Mouse (Mus musculus) brain, embryonic 14.5 days (tissue): Measurements from ENCODE around the gene Fndc3a. TPM values are rescaled to one million over a fixed set of nuclear protein-coding genes. Genes with fewer than 3 reads are reported as not detected.

Experiments
- DNase-seq: peaks from one replicate; pipeline ENCODE4 v3.0.0-alpha.2; 2011; ENCODE audit warnings: low read depth
- CTCF ChIP-seq: fragments of 200-500 bp; IDR thresholded peaks from 2 replicates; pipeline ENCODE4 v1.5.1; 2012; ENCODE audit warnings: inconsistent platforms, mild to moderate bottlenecking, moderate library complexity, borderline replicate concordance; ENCODE audit not compliant: insufficient read depth, insufficient read length; ENCODE audit errors: extremely low read depth
- POLR2A ChIP-seq: fragments of 200-500 bp; IDR thresholded peaks from 2 replicates; pipeline ENCODE4 v1.6.1; 2012; ENCODE audit warnings: mild to moderate bottlenecking, inconsistent platforms, borderline replicate concordance; ENCODE audit not compliant: poor library complexity, insufficient read depth, insufficient read length, severe bottlenecking; ENCODE audit errors: extremely low read depth
- polyA plus RNA-seq: library from polyadenylated mRNA; depleted of rRNA; stranded (reverse); fragments of >200 nt; gene quantifications from 2 replicates; pipeline ENCODE4 v1.2.3, GENCODE M21; 2012

Fndc3a gene
- polyA plus RNA-seq, 1 experiment = 40.7 TPM

DNA sequence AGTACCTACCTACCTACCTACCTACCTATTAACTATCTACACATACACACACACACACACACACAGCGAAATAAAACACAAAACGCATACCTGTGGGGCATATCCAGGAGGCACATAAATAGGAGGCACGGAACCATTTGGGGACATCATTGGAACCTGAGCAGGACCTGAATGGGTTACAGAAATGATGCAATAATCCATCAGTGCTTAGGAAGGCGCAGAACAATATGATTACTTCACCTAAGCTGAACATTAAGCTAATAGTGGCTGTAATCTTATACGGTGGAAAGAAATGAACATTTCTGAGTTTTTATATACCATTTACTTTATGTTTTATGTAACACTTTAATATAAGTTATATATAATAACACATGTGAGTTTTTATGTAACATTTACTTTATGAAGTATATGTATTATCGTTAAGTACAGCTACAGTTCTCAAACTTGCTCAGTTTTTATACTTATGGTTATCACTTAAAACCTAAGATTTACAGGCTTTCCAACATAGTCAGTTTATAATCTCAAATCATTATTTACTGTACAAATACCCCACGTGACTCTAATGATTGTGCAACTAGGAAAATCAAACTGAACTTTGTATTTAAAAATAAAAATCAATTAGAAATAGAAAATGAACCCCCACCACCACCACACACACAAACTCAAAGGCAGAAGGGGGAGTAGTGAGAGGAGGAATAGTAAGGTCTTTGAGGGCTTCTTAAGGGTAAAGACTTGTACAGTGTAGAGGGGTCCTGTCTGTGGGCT, 110.6 kb downstream of the Fndc3a start:
- TF ChIP-seq CTCF = no peak
- no peak for DNase-seq

GRCm38 (mm10) chr14:72594191-72594590, 115.6 kb downstream of the Fndc3a start:
- DNase-seq = no peak
- no peak for TF ChIP-seq CTCF
- no peak for TF ChIP-seq POLR2A

- TF ChIP-seq POLR2A (no peak), CTCF (no peak)
- DNase-seq = no peak
Measured at GRCm38 (mm10) chr14:72589415-72589814, 120.4 kb downstream of the Fndc3a start.

DNA sequence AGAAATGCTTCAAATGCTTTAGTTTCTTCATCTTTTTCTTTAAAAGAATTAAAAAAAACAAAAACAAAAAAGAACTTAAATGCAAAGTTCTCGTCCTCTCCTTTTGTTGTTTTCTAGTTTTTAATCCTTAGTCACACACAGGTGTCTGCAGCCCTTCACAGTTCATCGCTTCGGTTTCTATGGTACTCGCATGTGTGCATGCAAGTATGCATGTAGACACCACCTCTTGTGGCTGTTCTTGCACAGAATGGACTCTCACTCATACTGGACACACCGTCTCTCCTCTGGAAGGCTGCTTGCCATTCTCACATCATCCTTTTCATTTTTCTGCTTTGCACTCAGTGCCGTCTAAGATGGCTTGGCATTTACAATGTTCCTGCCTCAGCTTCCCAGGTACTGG, 126.8 kb downstream of the Fndc3a start:
- no peak for DNase-seq
- TF ChIP-seq POLR2A (no peak), CTCF (no peak)

DNA sequence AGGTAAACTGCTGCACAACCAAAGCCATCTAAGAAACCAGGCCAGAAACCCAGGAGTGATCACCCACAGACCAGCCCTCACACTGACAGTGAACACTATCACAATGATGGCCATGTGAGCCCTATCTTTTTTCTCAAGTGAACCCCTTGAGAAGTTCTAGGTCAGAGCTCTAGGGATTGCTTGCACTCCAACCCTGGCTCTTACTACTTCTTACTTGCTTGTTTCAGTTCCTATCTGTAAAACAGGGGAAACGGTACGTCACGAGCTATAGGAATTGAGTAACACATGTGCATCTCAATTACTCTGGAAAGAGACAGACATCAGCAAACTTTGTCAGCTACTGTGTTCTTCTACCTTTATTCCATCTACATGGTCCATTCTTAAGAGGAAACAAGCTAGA, 128.8 kb downstream of the Fndc3a start:
- DNase-seq = no peak
- TF ChIP-seq POLR2A (no peak), CTCF (no peak)

DNA sequence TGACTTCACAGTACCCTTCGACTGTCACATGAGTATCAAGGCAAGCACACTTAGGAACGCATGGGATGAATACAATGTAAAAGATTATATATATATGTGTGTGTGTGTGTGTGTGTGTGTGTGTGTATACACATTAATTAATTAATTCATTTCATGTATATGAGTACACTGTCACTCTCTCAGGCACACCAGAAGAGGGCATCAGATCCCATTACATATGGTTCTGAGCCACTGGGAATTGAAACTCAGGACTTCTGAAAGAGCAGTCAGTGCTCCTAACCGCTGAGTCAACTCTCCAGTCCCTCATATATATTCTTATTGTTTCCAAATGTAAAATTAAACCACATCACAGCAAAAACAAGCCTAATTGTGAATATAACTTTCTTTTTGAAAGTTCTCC, 133.5 kb downstream of the Fndc3a start:
- DNase-seq = peak; percentile 6
- TF ChIP-seq POLR2A = no peak
- TF ChIP-seq CTCF = no peak

DNA sequence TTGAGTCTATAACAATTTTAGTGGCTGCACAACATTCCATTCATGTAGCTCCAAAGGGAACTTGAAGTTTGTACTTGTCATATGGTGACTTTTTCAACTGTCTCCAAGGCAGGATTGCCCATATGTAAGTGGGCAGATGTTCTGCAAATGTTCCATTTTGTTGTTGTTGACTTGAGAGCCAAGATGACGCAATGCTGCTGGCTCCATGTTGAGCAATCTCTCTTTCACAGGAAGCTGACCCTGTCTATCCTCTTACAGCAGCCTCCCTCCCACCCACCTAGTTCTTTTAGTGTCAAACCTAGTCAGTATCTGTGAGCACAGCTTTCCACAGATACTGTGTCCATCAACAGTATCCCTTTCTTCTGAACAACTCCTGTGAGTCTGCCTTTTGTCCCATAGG, 145.9 kb downstream of the Fndc3a start:
- no peak for DNase-seq
- TF ChIP-seq POLR2A (no peak), CTCF (no peak)

DNA sequence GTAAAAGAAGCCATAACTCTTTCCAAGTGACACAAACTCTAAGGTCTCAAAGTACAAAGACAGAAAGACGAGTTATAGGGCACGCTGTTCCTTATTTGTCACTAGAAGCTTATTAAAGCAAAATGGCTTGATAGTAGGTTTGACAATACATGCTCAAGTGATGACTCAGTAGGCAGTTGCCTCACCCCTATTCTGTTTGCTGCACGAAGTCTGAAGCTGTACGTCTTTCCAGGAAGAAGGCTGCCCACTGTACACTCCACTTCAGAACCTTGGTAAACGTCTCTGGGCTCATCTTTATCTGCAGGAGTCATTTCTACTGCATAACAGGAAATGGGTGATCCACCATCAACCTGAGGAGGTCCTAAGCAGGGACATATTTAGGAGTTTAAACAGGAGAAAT, 151.0 kb downstream of the Fndc3a start:
- DNase-seq = no peak
- TF ChIP-seq POLR2A (no peak), CTCF (no peak)

DNA sequence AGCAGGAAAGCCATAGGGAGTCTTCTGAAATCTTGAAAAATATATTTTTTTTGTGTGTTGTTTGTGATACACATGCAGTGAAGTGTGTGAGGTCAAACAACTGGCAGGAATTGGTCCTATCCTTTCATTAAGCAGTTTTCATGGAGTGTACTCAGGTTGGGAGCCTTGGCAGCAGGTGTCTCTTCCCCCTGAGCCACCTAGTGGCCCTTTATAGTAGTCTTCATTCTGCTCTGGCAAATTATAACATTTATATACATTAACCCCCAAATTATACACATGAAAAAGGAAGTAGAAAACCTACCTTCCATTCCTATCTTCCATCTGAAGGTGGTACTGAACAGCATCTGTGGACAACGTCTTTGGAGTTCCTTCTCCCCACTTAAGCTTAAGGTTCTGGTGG, 154.0 kb downstream of the Fndc3a start:
- DNase-seq = no peak
- TF ChIP-seq POLR2A (no peak), CTCF (peak; percentile 28; the same call in 1 of the 2 replicates)

- DNase-seq = no peak
- no peak for TF ChIP-seq CTCF
- no peak for TF ChIP-seq POLR2A
Measured at GRCm38 (mm10) chr14:72536392-72537017, 173.3 kb downstream of the Fndc3a start.

DNA sequence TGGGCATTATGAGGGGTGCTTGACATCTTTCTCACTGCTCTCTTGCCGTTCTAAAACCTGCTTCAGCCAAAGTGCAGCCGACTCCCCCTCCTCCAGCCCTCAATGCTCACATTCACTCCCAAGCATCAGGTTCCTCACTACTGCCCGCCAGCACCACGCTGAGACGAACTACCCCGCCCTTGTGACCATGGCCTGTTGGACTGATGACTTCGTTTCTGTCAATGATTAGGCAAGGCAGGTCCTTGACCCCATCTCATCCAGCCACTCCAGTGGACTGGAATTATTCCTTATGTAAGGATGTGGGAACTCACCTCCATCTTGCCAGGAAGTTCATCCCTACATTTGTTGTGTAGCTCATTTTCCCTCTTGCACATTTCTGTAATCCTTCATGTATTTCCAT, 175.9 kb downstream of the Fndc3a start:
- DNase-seq = no peak
- TF ChIP-seq POLR2A (no peak), CTCF (no peak)

DNA sequence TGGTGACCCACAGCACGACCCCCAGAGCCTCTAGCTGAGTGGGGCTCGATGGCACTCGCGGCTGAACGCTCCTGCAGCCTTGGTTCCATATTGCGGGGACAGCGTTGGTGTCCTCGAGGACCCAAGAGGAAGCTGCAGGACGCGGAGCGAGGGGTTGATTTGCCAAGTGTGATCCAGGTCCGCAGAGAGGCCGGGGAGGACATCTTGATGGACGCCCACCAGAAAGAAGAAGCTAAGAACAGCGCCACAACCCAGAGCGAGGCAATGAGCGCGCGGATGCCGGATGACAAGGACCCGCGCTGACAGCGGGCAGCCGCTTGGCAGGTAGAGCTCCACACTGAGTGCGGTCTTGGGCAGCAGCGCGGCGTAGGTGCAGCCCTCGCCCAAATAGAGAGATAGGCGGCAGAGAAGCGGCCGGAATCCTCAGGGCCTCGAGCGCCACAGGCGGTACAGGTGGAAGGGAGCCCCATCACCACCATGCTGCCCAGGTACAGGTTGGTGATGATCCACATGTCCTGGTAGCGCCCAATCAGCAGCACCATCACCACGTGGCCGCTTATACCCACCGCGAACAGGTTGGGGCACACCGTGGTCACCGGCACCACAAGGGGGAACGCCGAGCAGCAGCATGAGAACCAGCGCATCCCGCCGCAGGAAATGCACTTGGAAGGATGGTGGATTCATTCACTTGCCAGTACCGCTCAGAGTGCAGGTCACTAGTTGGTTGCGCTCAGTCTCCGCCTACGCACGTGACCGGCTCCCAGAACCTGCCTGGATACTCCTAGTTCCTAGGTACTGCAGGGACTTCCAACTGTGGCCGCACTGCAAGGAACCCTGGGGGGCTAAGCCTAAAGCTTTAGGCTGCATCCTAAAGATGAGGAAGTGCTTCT, 177.5 kb downstream of the Fndc3a start:
- peak; percentile 71 for DNase-seq
- no peak for TF ChIP-seq POLR2A

DNA sequence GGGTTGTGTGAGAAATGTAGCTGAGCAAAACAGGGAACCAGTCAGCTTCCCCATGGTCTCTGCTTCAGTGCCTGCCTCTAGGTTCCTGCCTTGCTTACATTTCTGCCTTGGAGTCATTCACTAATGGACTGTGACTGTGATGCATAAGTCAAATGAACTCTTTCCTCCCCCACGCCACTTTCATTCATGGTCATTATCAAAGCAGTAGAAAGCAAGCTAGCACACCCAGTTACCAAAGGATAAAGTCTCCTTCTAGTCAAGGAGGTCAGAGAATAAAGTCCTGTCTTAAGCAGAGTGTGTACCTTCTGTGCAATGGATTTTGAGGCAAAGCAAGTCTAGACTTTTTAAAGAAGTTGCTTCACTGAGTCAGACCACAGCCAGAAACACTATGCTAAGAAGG, 182.7 kb downstream of the Fndc3a start:
- DNase-seq = no peak
- TF ChIP-seq POLR2A (no peak), CTCF (no peak)
